In genomic region chr6:53759686-53760306, GRCm38 (mm10) we compare ENCODE assay signal across 13 mouse cellular contexts.
DNase-seq lines count a peak whose midpoint lies in the region; ATAC-seq lines count a peak whose summit lies in the region.
"Had no signal": no experiment of that assay in that cellular context is flagged by ENCODE, and none has a peak within 500 bp of the region (broad histone marks: within the 10 kb centered on the region; RNA-seq: fewer than 3 reads in every experiment).

No protein-coding gene starts in this region.

- H3K9ac ChIP-seq in heart, embryonic 11.5 days (ENCODE audit: low read depth, low read length): no peak overlapping the region
- no peak overlapping the region for H3K9ac ChIP-seq in midbrain, embryonic 13.5 days (replicated peaks)
- no peak overlapping the region for H3K9ac ChIP-seq in limb, embryonic 13.5 days
- H3K9ac ChIP-seq: embryonic facial prominence, embryonic 15.5 days; forebrain, embryonic 15.5 days had no signal

- no peaks in the 10 kb centered on the region for H3K9me3 ChIP-seq in heart, embryonic 11.5 days (replicated peaks; ENCODE audit: control insufficient read depth, low read length)
- no peaks in the 10 kb centered on the region; the same call in none of the 2 replicates for H3K9me3 ChIP-seq in midbrain, embryonic 10.5 days (replicated peaks)
- no peaks in the 10 kb centered on the region for H3K9me3 ChIP-seq in midbrain, embryonic 13.5 days
- H3K9me3 ChIP-seq in limb, embryonic 13.5 days: peaks cover 6% of the 10 kb centered on the region; the same call in 1 of the 2 replicates
- H3K9me3 ChIP-seq: embryonic facial prominence, embryonic 15.5 days; forebrain, embryonic 15.5 days had no signal

- peak; percentile 60 for DNase-seq in heart, adult 11 months
- no peak for DNase-seq in midbrain, embryonic 10.5 days (ENCODE audit: low spot score)
- peak; percentile 49 to 70 for DNase-seq in adrenal gland, postnatal 36 days
- DNase-seq in cerebellum, postnatal 10 days: no peak
- DNase-seq in thymus, postnatal 36 days: no peak
- DNase-seq: lung, adult 2 months had no signal

- no peak for ATAC-seq in heart, embryonic 11.5 days (replicated peaks; ENCODE audit: insufficient number of reproducible peaks, low FRiP score, low TSS enrichment)
- ATAC-seq in midbrain, embryonic 13.5 days: no peak
- no peak for ATAC-seq in limb, embryonic 13.5 days (ENCODE audit: low FRiP score, low read depth)
- ATAC-seq: CD4-positive, CD25-positive, alpha-beta regulatory T cell, adult 4 months; forebrain, embryonic 15.5 days had no signal

- peaks cover 6% of the 10 kb centered on the region; the same call in 1 of the 2 replicates for H3K4me1 ChIP-seq in heart, embryonic 11.5 days (ENCODE audit: control insufficient read depth, insufficient read depth, low read length)
- H3K4me1 ChIP-seq in midbrain, embryonic 10.5 days: peaks cover 18% of the 10 kb centered on the region
- H3K4me1 ChIP-seq in midbrain, embryonic 13.5 days (replicated peaks): peaks cover 17% of the 10 kb centered on the region
- peaks cover 44% of the 10 kb centered on the region for H3K4me1 ChIP-seq in limb, embryonic 13.5 days

- no peak overlapping the region for H3K4me3 ChIP-seq in heart, embryonic 11.5 days (ENCODE audit: low read depth, low read length)
- no peak overlapping the region for H3K4me3 ChIP-seq in midbrain, embryonic 10.5 days
- no peak overlapping the region for H3K4me3 ChIP-seq in midbrain, embryonic 13.5 days (replicated peaks)
- no peak overlapping the region for H3K4me3 ChIP-seq in limb, embryonic 13.5 days
- H3K4me3 ChIP-seq: embryonic facial prominence, embryonic 15.5 days; forebrain, embryonic 15.5 days; megakaryocyte, embryonic 14.5 days had no signal

- H3K36me3 ChIP-seq in heart, embryonic 11.5 days (ENCODE audit: control insufficient read depth, insufficient read depth, low read length): no peaks in the 10 kb centered on the region
- no peaks in the 10 kb centered on the region for H3K36me3 ChIP-seq in midbrain, embryonic 10.5 days
- no peaks in the 10 kb centered on the region for H3K36me3 ChIP-seq in midbrain, embryonic 13.5 days
- H3K36me3 ChIP-seq in limb, embryonic 13.5 days: no peaks in the 10 kb centered on the region
- H3K36me3 ChIP-seq: embryonic facial prominence, embryonic 15.5 days; forebrain, embryonic 15.5 days had no signal

- no peaks in the 10 kb centered on the region for H3K27me3 ChIP-seq in heart, embryonic 11.5 days (ENCODE audit: control insufficient read depth, insufficient read depth, low read length)
- peaks cover 27% of the 10 kb centered on the region for H3K27me3 ChIP-seq in midbrain, embryonic 10.5 days (ENCODE audit: low read depth, poor library complexity, severe bottlenecking)
- H3K27me3 ChIP-seq in midbrain, embryonic 13.5 days: no peaks in the 10 kb centered on the region
- no peaks in the 10 kb centered on the region for H3K27me3 ChIP-seq in limb, embryonic 13.5 days
- H3K27me3 ChIP-seq: embryonic facial prominence, embryonic 15.5 days; forebrain, embryonic 15.5 days had no signal

- 60% methylated on average over 3 of the region's 3 CpGs for WGBS in heart, embryonic 11.5 days (ENCODE audit: insufficient replicate concordance)
- WGBS in midbrain, embryonic 10.5 days: 69% methylated on average over 3 of the region's 3 CpGs
- WGBS in midbrain, embryonic 13.5 days: 52% methylated on average over 3 of the region's 3 CpGs
- WGBS in limb, embryonic 13.5 days: 23% methylated on average over 3 of the region's 3 CpGs

- H3K4me2 ChIP-seq in heart, embryonic 11.5 days: no peak overlapping the region
- no peak overlapping the region for H3K4me2 ChIP-seq in midbrain, embryonic 13.5 days (replicated peaks)
- no peak overlapping the region for H3K4me2 ChIP-seq in limb, embryonic 13.5 days (replicated peaks)
- H3K4me2 ChIP-seq: embryonic facial prominence, embryonic 15.5 days; forebrain, embryonic 15.5 days had no signal

- no peak overlapping the region for H3K27ac ChIP-seq in heart, embryonic 11.5 days (ENCODE audit: low read depth, low read length)
- peak overlapping the region; percentile 77; the same call in 1 of the 2 replicates for H3K27ac ChIP-seq in midbrain, embryonic 10.5 days (replicated peaks)
- H3K27ac ChIP-seq in midbrain, embryonic 13.5 days: no peak overlapping the region
- peak overlapping the region; percentile 10; the same call in 1 of the 2 replicates for H3K27ac ChIP-seq in limb, embryonic 13.5 days
- H3K27ac ChIP-seq: forebrain, embryonic 15.5 days had no signal

Comparison
In these comparisons a context has a peak if more than half of its experiments do, and no peak if none do; other contexts are left out.
1. H3K27ac ChIP-seq: peak in midbrain, embryonic 10.5 days (single experiment) and limb, embryonic 13.5 days (single experiment); none in heart, embryonic 11.5 days (single experiment) and midbrain, embryonic 13.5 days (single experiment).
2. DNase-seq: peak in heart, adult 11 months (single experiment) and adrenal gland, postnatal 36 days (2 of 2); none in midbrain, embryonic 10.5 days (single experiment), cerebellum, postnatal 10 days (0 of 2) and thymus, postnatal 36 days (0 of 2).